Mouse (Mus musculus): ENCODE measurements around the gene Pou2f2. TPM values are rescaled to one million over a fixed set of nuclear protein-coding genes. Genes with fewer than 3 reads are reported as not detected.

Pou2f2 gene
- polyA plus RNA-seq, 1 experiment, result 16.8 TPM

DNA sequence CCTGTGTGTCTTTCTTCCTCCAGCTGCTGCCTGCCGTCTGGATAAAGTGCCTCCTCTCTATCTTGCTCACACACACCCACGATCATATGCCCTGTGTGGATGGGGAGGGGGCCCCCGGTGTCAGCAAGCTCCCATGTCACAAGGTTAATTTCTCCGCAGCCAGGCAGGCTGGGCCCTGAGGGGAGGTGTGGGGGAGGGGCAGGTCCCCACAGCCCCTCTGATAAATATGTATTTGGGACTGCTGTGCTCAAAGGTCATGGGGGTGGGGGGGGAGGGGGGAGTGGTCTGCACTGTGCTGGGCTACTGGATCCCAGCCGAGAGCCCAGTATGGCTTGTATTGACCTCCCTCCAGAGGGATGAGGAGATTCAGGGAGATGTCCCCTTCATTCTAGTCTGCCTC is 6.9 kb downstream of the Pou2f2 start:
- H3K4me1 ChIP-seq (ENCODE audit: control insufficient read depth, insufficient read depth, low read length), result no peaks in the 10 kb centered on the region
- WGBS, result 84% methylated on average over 5 of the region's 5 CpGs
- TF ChIP-seq CTCF (IDR thresholded peaks at IDR 0.05; ENCODE audit: control insufficient read depth, insufficient read depth, low read length), result no peak
- TF ChIP-seq POLR2A (IDR thresholded peaks at IDR 0.05; ENCODE audit: borderline replicate concordance, control insufficient read depth, low read depth, low read length), result no peak
- no peak overlapping the region for H3K4me3 ChIP-seq (replicated peaks; ENCODE audit: control insufficient read depth, low read depth, low read length)
- H3K27ac ChIP-seq (ENCODE audit: control insufficient read depth, insufficient read depth, low read depth, low read length, poor library complexity), result no peak overlapping the region

DNA sequence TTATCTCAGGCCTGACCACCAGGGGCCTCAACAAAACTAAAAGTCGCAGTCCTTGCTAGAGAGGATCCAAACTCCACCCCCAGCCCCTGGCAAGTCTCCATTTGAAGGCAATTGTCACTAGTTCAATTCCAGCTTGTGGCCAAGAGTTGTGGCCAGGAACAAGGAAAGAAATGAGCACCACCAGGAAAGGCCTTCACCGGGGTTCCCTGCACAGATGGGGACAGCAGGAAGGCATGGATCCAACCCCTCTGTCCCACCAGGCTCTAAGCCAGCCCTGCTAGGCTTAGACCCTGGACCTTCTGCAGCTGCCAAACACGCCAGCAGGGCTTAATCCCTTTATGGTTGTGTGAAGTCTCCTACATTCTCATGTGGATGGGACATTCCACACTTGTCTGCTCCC is 8.9 kb downstream of the Pou2f2 start:
- H3K4me1 ChIP-seq (ENCODE audit: control insufficient read depth, insufficient read depth, low read length), result no peaks in the 10 kb centered on the region
- no peak overlapping the region for H3K27ac ChIP-seq (ENCODE audit: control insufficient read depth, insufficient read depth, low read depth, low read length, poor library complexity)
- no peak for TF ChIP-seq CTCF (IDR thresholded peaks at IDR 0.05; ENCODE audit: control insufficient read depth, insufficient read depth, low read length)
- no peak for TF ChIP-seq POLR2A (IDR thresholded peaks at IDR 0.05; ENCODE audit: borderline replicate concordance, control insufficient read depth, low read depth, low read length)
- no peak overlapping the region for H3K4me3 ChIP-seq (replicated peaks; ENCODE audit: control insufficient read depth, low read depth, low read length)
- 47% methylated on average over 3 of the region's 3 CpGs for WGBS

DNA sequence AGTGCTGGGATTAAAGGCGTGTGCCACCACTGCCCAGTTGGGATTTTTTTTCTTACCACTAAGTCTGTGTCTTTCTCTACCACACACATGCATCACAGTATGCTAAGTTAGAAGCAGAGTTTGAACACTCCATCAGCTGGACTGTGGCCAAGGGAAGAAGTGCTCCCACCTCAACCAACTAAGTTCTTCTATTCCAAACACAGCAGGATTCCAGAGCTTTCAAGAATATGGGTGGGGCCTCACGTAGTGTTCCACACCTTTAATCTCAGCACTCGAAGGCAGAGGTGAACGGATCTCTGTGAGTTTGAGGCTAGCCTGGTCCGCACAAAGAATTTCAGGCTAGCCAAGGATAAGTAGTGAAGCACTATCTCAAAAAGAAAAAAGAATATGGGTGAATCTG is 13.4 kb downstream of the Pou2f2 start:
- TF ChIP-seq CTCF (IDR thresholded peaks at IDR 0.05; ENCODE audit: control insufficient read depth, insufficient read depth, low read length) (no peak), POLR2A (IDR thresholded peaks at IDR 0.05; ENCODE audit: borderline replicate concordance, control insufficient read depth, low read depth, low read length) (no peak)
- WGBS, result 76% methylated on average over 5 of the region's 5 CpGs
- H3K4me3 ChIP-seq (replicated peaks; ENCODE audit: control insufficient read depth, low read depth, low read length), result no peak overlapping the region
- H3K4me1 ChIP-seq (ENCODE audit: control insufficient read depth, insufficient read depth, low read length), result no peaks in the 10 kb centered on the region
- no peak overlapping the region for H3K27ac ChIP-seq (ENCODE audit: control insufficient read depth, insufficient read depth, low read depth, low read length, poor library complexity)

DNA sequence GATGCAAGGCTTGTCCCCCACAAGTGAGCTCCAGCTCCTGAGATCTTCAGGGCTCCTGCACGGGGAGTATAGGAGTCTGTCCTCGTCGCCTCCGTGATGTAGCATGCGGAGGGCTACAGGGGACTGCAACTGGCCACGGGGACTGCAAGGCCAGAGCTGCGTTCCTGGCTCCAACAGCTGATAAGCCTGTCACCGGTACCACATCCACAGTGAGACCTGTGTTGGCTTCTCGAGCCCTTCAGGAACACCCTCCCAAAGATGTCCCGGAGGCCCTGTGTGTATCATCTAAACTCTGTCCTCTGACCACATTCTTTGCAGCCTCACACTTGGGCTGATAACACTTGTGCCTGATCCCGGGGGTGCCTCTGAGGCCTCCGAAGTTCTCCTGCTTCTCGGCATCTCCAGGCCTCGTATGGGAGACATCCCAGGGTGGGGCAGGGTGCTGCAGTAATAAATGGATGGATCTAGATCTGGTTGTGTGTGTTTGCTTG is 23.3 kb downstream of the Pou2f2 start:
- peak overlapping the region; percentile 10 for H3K4me3 ChIP-seq (replicated peaks; ENCODE audit: control insufficient read depth, low read depth, low read length)
- WGBS, result 31% methylated on average over 14 of the region's 14 CpGs
- TF ChIP-seq CTCF (IDR thresholded peaks at IDR 0.05; ENCODE audit: control insufficient read depth, insufficient read depth, low read length) (no peak), POLR2A (IDR thresholded peaks at IDR 0.05; ENCODE audit: borderline replicate concordance, control insufficient read depth, low read depth, low read length) (no peak; the same call in 1 of the 2 replicates)
- peak overlapping the region; percentile 58 for H3K27ac ChIP-seq (ENCODE audit: control insufficient read depth, insufficient read depth, low read depth, low read length, poor library complexity)
- H3K4me1 ChIP-seq (ENCODE audit: control insufficient read depth, insufficient read depth, low read length), result peaks cover 13% of the 10 kb centered on the region

DNA sequence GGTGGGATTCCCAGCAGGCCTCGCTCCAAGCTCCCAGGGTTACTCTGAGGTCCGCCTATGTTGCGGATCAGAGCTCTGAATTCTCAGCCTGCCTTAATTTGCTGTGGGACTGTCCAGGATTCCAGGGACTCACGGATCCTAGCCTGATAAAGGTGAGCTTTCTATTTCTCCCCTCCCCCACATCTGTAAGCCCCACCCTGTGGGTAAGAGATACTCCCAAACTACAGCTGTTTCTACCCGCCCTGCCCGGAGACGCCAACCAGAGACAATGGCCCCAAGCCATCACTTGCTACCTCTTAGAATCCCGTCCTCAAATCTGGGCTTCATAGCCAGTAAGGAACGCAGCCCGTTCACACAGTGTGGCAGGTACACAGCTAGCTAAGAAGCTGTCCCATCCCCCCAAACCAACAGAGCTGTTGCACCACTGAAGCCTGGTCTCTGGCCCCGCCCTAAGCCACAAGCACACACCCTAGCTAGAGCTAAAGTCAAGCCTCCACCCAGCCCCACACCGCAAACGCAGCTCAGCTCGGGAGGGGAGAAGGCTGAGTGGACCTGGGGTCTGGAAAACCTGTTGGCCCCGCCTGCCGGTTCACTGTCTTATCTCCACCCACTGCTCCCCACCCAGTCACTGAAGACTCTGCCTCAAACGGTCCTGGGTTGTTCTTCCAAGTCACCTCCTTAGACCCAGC is 23.9 kb downstream of the Pou2f2 start:
- 13% methylated on average over 17 of the region's 17 CpGs for WGBS
- Histone ChIP-seq H3K4me1 (ENCODE audit: control insufficient read depth, insufficient read depth, low read length) (peaks cover 13% of the 10 kb centered on the region), H3K4me3 (replicated peaks; ENCODE audit: control insufficient read depth, low read depth, low read length) (peak overlapping the region; percentile 67), H3K27ac (ENCODE audit: control insufficient read depth, insufficient read depth, low read depth, low read length, poor library complexity) (peak overlapping the region; percentile 58)
- TF ChIP-seq CTCF (IDR thresholded peaks at IDR 0.05; ENCODE audit: control insufficient read depth, insufficient read depth, low read length) (no peak), POLR2A (IDR thresholded peaks at IDR 0.05; ENCODE audit: borderline replicate concordance, control insufficient read depth, low read depth, low read length) (peak; percentile 73; the same call in 1 of the 2 replicates)

DNA sequence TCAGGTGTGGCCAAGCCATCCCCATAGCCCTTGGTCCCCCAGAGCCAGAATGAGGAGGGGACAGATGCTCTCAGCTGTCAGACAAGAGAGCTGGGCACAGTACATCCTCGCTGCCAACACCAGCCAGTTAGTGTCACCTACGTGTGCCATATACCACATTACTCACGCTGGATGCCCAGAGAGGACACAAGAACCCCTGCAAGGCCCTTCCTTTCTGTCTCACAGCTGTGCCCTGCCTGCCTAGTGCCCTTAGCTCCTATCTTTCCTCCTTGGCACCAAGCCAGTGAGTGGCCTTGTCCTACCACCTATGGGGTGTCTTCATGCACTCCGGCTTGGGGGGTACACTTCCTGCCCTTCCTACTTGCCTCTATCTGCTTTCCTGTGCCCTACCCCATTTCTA is 24.9 kb downstream of the Pou2f2 start:
- Histone ChIP-seq H3K4me3 (replicated peaks; ENCODE audit: control insufficient read depth, low read depth, low read length) (peak overlapping the region; percentile 3), H3K27ac (ENCODE audit: control insufficient read depth, insufficient read depth, low read depth, low read length, poor library complexity) (no peak overlapping the region), H3K4me1 (ENCODE audit: control insufficient read depth, insufficient read depth, low read length) (peaks cover 13% of the 10 kb centered on the region)
- WGBS, result 54% methylated on average over 4 of the region's 4 CpGs
- TF ChIP-seq POLR2A (IDR thresholded peaks at IDR 0.05; ENCODE audit: borderline replicate concordance, control insufficient read depth, low read depth, low read length) (no peak), CTCF (IDR thresholded peaks at IDR 0.05; ENCODE audit: control insufficient read depth, insufficient read depth, low read length) (no peak)

DNA sequence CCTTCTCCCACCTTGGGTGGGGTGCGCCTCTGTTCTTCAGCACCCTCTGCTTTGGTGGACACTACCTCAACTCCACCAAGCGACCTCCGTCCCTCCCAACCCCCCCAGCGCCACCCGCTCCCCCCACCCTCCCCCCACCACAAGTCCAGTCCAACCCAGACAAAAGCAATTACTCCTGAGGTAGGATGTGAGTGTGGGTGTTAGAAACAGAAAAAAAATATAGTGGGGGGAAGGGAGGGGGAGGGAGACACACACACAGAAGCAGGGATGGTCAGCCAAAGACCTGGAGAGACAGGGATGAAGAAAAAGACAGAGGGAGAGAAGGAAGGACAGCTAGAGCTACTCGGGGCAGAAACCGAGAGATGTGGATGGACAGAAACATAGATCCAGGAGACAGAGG is 25.7 kb downstream of the Pou2f2 start:
- Histone ChIP-seq H3K4me3 (replicated peaks; ENCODE audit: control insufficient read depth, low read depth, low read length) (no peak overlapping the region), H3K27ac (ENCODE audit: control insufficient read depth, insufficient read depth, low read depth, low read length, poor library complexity) (no peak overlapping the region), H3K4me1 (ENCODE audit: control insufficient read depth, insufficient read depth, low read length) (peaks cover 13% of the 10 kb centered on the region)
- 80% methylated on average over 7 of the region's 7 CpGs for WGBS
- TF ChIP-seq POLR2A (IDR thresholded peaks at IDR 0.05; ENCODE audit: borderline replicate concordance, control insufficient read depth, low read depth, low read length) (no peak), CTCF (IDR thresholded peaks at IDR 0.05; ENCODE audit: control insufficient read depth, insufficient read depth, low read length) (no peak)

DNA sequence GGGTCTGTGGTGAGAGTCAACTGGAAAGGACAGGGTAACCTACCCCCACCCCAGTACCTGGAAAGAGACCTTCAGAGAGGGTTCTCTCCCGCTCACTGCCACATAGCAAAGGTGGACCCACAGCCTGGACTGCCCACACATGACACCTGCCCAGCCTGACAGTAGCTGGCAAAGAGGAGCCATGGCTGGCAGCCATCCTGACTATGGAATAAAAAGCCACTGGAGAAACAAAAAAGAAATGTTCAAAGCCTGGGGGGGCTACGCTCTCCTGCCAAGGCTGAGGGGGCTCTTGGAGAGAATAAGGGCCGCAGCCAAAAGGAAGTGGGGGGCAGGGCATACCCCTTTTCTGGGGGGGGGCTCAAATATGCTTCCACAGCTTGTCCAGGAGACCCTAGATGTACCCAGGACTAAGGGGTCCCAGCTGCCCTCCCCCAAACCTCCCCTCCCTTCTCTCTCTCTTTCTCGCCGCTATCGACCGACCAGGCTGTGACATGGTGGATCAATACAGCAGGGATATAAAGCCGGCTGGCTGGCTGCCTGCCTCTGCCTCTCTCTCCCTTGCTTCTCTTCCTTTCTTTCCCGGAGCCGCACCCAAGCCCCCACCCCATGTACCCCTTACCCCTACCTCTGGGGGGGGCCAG is 27.5 kb downstream of the Pou2f2 start:
- Histone ChIP-seq H3K4me3 (replicated peaks; ENCODE audit: control insufficient read depth, low read depth, low read length) (no peak overlapping the region), H3K4me1 (ENCODE audit: control insufficient read depth, insufficient read depth, low read length) (peaks cover 13% of the 10 kb centered on the region), H3K27ac (ENCODE audit: control insufficient read depth, insufficient read depth, low read depth, low read length, poor library complexity) (no peak overlapping the region)
- TF ChIP-seq CTCF (IDR thresholded peaks at IDR 0.05; ENCODE audit: control insufficient read depth, insufficient read depth, low read length) (no peak), POLR2A (IDR thresholded peaks at IDR 0.05; ENCODE audit: borderline replicate concordance, control insufficient read depth, low read depth, low read length) (no peak)
- WGBS, result 64% methylated on average over 10 of the region's 10 CpGs
